Comparison of ENCODE assay signal across 8 mouse cellular contexts in genomic region chrX:153007021-153007684, GRCm38 (mm10). TPM values are rescaled to one million over a fixed set of nuclear protein-coding genes. Genes with fewer than 3 reads are reported as not detected.
DNase-seq lines count a peak whose midpoint lies in the region; ATAC-seq and TF ChIP-seq lines count a peak whose summit lies in the region.

No protein-coding gene starts in this region.

- ATAC-seq in granulocyte monocyte progenitor cell, adult 5-6 weeks (replicated peaks; ENCODE audit: poor library complexity, severe bottlenecking) = peak; percentile 87
- peak; percentile 94 for ATAC-seq in intestine, embryonic 16.5 days
- ATAC-seq in monocyte, adult 5-6 weeks (replicated peaks; ENCODE audit: insufficient number of reproducible peaks, low FRiP score, low TSS enrichment, poor library complexity, severe bottlenecking) = no peak

- no peaks in the 10 kb centered on the region for H3K36me3 ChIP-seq in intestine, embryonic 16.5 days (ENCODE audit: control insufficient read depth, insufficient read depth, low read length)
- no peaks in the 10 kb centered on the region for H3K36me3 ChIP-seq in small intestine, adult 2 months (ENCODE audit: control insufficient read depth, insufficient read depth, low read length)

- WGBS in intestine, embryonic 16.5 days = 13% methylated on average over 56 of the region's 58 CpGs
- 17% methylated on average over 51 of the region's 58 CpGs for WGBS in small intestine, adult 2 months

- peak overlapping the region; percentile 61 for H3K4me3 ChIP-seq in intestine, embryonic 16.5 days (ENCODE audit: low read length)
- H3K4me3 ChIP-seq in small intestine, adult 2 months (ENCODE audit: low read depth, low read length) = peak overlapping the region; percentile 91

- H3K9me3 ChIP-seq in intestine, embryonic 16.5 days (ENCODE audit: control insufficient read depth, low read length) = no peaks in the 10 kb centered on the region

- peak overlapping the region; percentile 72 for H3K4me2 ChIP-seq in intestine, embryonic 16.5 days (ENCODE audit: low read depth, low read length)

- no peak for TF ChIP-seq POLR2A in small intestine, adult 2 months (IDR thresholded peaks at IDR 0.05; ENCODE audit: low read depth, low read length)

- no peak for TF ChIP-seq CTCF in small intestine, adult 2 months (IDR thresholded peaks at IDR 0.05; ENCODE audit: extremely low read depth, insufficient read length, insufficient replicate concordance, low read depth, low read length)

- H3K27ac ChIP-seq in intestine, embryonic 16.5 days (ENCODE audit: low read length) = 0 out of 2 replicates have a peak overlapping the region, but pooled peaks have one; percentile 18
- H3K27ac ChIP-seq in small intestine, adult 2 months (ENCODE audit: insufficient read depth, low read depth, low read length) = no peak overlapping the region

- peak; percentile 71 to 84 for DNase-seq in adrenal gland, postnatal 36 days
- peak; percentile 60 for DNase-seq in embryo, embryonic 9.5 days (ENCODE audit: extremely low spot score)
- DNase-seq in left cerebral cortex, postnatal 4 days = peak; percentile 62
- peak; percentile 46 for DNase-seq in mesoderm, embryonic 11.5 days (ENCODE audit: low read depth, low spot score)

- H3K27me3 ChIP-seq in intestine, embryonic 16.5 days (replicated peaks; ENCODE audit: control insufficient read depth, insufficient read depth, low read length) = no peaks in the 10 kb centered on the region; the same call in 1 of the 2 replicates
- H3K27me3 ChIP-seq in small intestine, adult 2 months (ENCODE audit: control insufficient read depth, insufficient read depth, low read length) = no peaks in the 10 kb centered on the region

- peak overlapping the region; percentile 64 for H3K9ac ChIP-seq in intestine, embryonic 16.5 days (ENCODE audit: low read depth, low read length)

- H3K4me1 ChIP-seq in intestine, embryonic 16.5 days (ENCODE audit: control insufficient read depth, insufficient read depth, low read length) = no peaks in the 10 kb centered on the region
- H3K4me1 ChIP-seq in small intestine, adult 2 months (ENCODE audit: control insufficient read depth, insufficient read depth, insufficient read length, low read length) = no peaks in the 10 kb centered on the region

- intact Hi-C loops in left cerebral cortex, postnatal 4 days (cut with DNase I) = no loop called here

RNA-seq across cellular contexts. Expression of gene Usp51, which starts 0.9 kb away (rescaled TPM):
- 1 to 10 TPM; 2.1 to 2.8 TPM for total RNA-seq in adrenal gland, postnatal 36 days (2021)
- 0.52 TPM in 1 of 2 replicates, not detected in the other for total RNA-seq in granulocyte monocyte progenitor cell, adult 5-6 weeks (2014; fragmentation: Nextera tagmentation)
- 0.67 and 0.82 TPM in 2 replicates for total RNA-seq in granulocyte monocyte progenitor cell, adult 5-6 weeks (2017)
- polyA plus RNA-seq in intestine, embryonic 16.5 days (2015; fragmentation: Nextera tagmentation; extraction: Ambion mirVana) = 0.37 and 0.56 TPM in 2 replicates
- 1 to 10 TPM; 2.8 to 3.3 TPM for total RNA-seq in left cerebral cortex, postnatal 4 days (2021)
- not detected in 2 replicates for polyA plus RNA-seq in small intestine, adult 2 months (2012; rRNA removed)
- total RNA-seq in monocyte, adult 5-6 weeks (2017) = 0.29 to 1.1 TPM in 2 of 3 replicates, not detected in the other

RNA-seq across cellular contexts. Expression of gene Mageh1, which starts 30.2 kb away (rescaled TPM):
- total RNA-seq in adrenal gland, postnatal 36 days (2021) = 10 to 100 TPM; 21.9 to 24.2 TPM
- total RNA-seq in granulocyte monocyte progenitor cell, adult 5-6 weeks (2014; fragmentation: Nextera tagmentation) = 0.24 TPM in 1 of 2 replicates, not detected in the other
- total RNA-seq in granulocyte monocyte progenitor cell, adult 5-6 weeks (2017) = 0.10 and 0.78 TPM in 2 replicates
- polyA plus RNA-seq in intestine, embryonic 16.5 days (2015; fragmentation: Nextera tagmentation; extraction: Ambion mirVana) = 30.2 and 31.1 TPM in 2 replicates
- 10 to 100 TPM; 65.2 to 73.0 TPM for total RNA-seq in left cerebral cortex, postnatal 4 days (2021)
- polyA plus RNA-seq in small intestine, adult 2 months (2012; rRNA removed) = 0.62 and 1.1 TPM in 2 replicates
- 2.0 TPM in 1 of 3 replicates, not detected in the others for total RNA-seq in monocyte, adult 5-6 weeks (2017)
